Mouse (Mus musculus) frontal cortex, postnatal 36 days (tissue): ENCODE results near the gene Mrpl30.

Experiments used
- DNase-seq, 2 experiments: peaks; one replicate each; pipeline ENCODE4 v3.0.0; 2022; ENCODE audit warnings: low spot score in 2 of 2

The Mrpl30 gene

GRCm38 (mm10) chr1:37899816-37900215 is 9.5 kb downstream of the Mrpl30 start:
- DNase-seq: no peak

DNA sequence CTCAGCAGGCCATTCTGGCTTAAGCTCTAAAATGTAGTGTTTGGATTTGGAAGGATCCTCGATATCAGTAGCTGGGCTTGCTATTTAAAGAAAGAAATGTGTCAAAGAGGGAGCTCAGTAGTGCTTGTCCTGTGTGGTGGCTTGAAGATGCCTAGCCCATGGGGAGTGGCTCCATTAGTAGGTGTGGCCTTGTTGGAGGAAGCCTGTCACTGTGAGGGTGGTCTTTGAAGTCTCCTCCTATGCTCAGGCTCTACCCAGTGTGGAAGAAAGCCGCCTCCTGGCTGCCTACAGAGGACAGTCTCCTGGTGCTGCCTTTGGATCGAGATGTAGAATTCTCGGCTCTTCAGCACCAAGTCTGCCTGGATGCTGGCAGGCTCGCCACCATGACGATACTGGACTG is 10.0 kb downstream of the Mrpl30 start:
- no peak for DNase-seq

DNA sequence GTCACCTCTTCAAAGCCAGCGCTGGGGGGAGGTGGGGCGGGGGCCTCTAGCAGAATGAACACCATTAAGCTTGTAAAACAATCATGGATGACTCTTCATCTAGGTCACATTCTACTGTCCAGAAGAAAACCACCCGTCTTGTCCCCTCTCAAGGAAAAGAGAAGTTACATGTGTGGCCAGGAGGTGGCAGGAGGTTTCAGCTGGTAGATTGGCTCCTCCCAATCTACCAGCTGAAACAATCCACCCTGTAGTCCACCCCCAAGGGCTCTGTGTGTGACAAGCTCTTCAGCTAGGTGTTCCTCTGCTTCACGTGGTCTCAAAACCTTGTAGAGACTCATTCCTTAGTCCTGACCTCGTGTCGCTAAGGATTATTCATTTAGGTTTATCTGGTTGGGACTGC is 12.9 kb downstream of the Mrpl30 start:
- peak in 1 of 2 experiments; percentile 28 for DNase-seq

DNA sequence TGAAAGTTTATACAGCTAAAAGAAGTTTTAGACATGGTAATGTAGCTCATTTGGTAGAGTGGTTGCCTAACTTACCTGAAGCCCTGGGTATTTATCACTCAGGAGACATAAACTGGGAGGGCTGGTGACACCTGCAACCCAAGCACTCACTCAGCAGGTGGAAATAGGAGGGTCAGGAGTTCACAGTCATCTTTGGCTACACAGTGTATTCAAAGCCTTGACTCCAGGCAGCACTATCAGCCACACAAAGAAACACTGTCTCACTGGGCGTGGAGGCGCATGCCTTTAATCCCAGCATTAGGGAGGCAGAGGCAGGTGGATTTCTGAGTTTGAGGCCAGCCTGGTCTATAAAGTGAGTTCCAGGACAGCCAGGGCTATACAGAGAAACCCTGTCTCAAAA is 22.5 kb downstream of the Mrpl30 start:
- DNase-seq: no peak

GRCm38 (mm10) chr1:37916393-37916792 is 26.1 kb downstream of the Mrpl30 start, which contains the start of gene Lyg2:
TSS of gene Lyg2 (minus strand) at chr1:37916493.
- no peak for DNase-seq

- DNase-seq: no peak
Observed at GRCm38 (mm10) chr1:37917666-37918065, 27.4 kb downstream of the Mrpl30 start.

DNA sequence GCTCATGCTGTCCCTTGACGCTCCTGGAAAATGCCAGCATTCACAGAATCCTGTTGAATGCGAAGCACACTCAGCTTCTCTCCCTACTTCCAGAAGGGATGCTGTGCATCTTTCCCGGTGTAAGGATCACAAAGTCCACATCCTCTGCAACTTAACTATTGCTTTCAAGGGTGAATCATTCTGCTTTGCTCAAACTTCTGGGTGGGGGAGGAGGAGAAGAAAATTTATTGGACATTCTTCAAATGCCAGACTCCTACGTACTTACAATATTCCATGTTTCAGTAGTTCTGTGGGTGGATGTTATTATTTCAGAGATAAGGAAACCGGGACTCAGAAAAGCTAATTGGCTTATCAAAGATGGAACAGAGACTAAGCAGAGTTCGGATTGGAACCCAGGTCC is 27.8 kb downstream of the Mrpl30 start:
- DNase-seq: no peak

DNA sequence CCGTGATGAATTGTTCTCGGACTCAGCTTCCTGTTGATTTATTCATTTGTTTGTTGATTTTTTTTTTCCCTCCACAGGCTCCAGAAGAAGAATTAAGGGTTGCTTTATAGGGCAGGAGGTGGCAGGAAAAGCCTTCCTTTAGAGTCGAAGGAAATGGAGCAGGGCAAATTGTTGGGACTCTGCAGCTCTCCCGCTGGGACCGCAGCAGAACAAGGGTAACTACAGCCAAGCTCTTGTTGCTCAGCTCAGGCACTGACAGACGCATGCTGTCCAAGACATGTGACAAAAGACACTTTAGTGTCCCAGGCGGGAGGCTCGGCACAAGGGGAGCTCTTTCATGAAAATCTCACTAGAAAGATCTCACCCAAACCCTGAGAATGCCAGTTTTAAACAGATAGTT is 32.3 kb downstream of the Mrpl30 start:
- peak in 1 of 2 experiments; percentile 14 for DNase-seq

- DNase-seq: no peak
Observed at GRCm38 (mm10) chr1:37925971-37926370, 35.7 kb downstream of the Mrpl30 start.

DNA sequence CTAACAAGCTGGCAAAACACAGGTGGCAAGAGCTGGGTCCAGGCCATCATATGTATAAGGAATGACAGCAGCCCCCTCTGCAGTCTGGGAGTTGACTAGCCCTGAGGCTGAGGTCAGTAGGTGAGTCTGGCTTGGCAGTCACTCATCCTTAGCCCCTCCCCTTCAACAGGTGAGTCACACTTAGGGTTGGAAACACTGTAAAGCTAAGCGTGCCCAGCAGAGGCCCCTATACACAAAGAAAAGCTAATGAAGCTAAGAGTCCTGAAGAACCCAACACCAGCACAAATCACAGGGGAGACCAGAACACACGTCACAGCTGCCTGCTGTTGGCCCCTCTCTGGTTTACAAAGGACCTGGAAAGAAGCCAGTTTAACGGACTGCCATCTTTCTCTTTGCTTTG is 41.5 kb downstream of the Mrpl30 start:
- peak in 1 of 2 experiments; percentile 6 for DNase-seq
